Mouse (Mus musculus): Measurements from ENCODE around the gene Ppp1r15b. TPM values are rescaled to one million over a fixed set of nuclear protein-coding genes. Genes with fewer than 3 reads are reported as not detected.

Gene Ppp1r15b
- total RNA-seq, 2 experiments from 2014 or later: 41.6 to 44.4 TPM

Other genes starting within 250 kb of the Ppp1r15b start
- gene Mdm4, start 100.6 kb upstream of the Ppp1r15b start, total RNA-seq (2021): 10 to 100 TPM; 55.1 to 59.8 TPM
- gene Pik3c2b, start 85.5 kb upstream of the Ppp1r15b start, total RNA-seq (2021): 10 to 100 TPM; 29.8 to 30.8 TPM
- gene Plekha6, start 33.1 kb downstream of the Ppp1r15b start, total RNA-seq (2021): 10 to 100 TPM; 42.1 to 45.9 TPM
- gene Golt1a, start 178.7 kb downstream of the Ppp1r15b start, total RNA-seq (2021): not detected
- not detected for gene Kiss1, start 190.7 kb downstream of the Ppp1r15b start, total RNA-seq (2021)
- gene Ren1, start 219.4 kb downstream of the Ppp1r15b start, total RNA-seq (2021): under 1 TPM in 1 of 2 experiments, not detected in 1; 0.16 TPM
- under 1 TPM; 0.83 to 0.93 TPM for gene Etnk2, start 232.4 kb downstream of the Ppp1r15b start, total RNA-seq (2021)